Mouse (Mus musculus) liver, embryonic 13.5 days (tissue): Measurements from ENCODE around the gene Tomm34. TPM values are rescaled to one million over a fixed set of nuclear protein-coding genes. Genes with fewer than 3 reads are reported as not detected.

Experiments used
- ATAC-seq: fragments of 200-750 bp; cut with Nextera tagmentation; 2 replicates; pipeline ENCODE4 v1.8.0; 2017; ENCODE audit warnings: low read depth, mild to moderate bottlenecking, moderate number of reproducible peaks, moderate library complexity
- DNase-seq: peaks from one replicate; pipeline ENCODE4 v3.0.0; 2022
- H3K27ac ChIP-seq: fragments of 300-500 bp; sonication (generic); 2 replicates; pipeline ENCODE4 v1.5.1; 2015; ENCODE audit warnings: moderate library complexity, mild to moderate bottlenecking, inconsistent platforms
- H3K27me3 ChIP-seq: fragments of 300-500 bp; sonication (generic); 2 replicates; pipeline ENCODE4 v1.6.1; 2015; ENCODE audit warnings: mild to moderate bottlenecking, inconsistent platforms
- H3K36me3 ChIP-seq: fragments of 300-500 bp; sonication (generic); 2 replicates; pipeline ENCODE4 v1.6.1; 2015; ENCODE audit warnings: mild to moderate bottlenecking, inconsistent platforms
- H3K4me1 ChIP-seq: fragments of 300-500 bp; sonication (generic); replicated peaks from 2 replicates; pipeline ENCODE4 v1.6.1; 2015; ENCODE audit warnings: inconsistent platforms
- H3K4me2 ChIP-seq: fragments of 300-500 bp; sonication (generic); 2 replicates; pipeline ENCODE4 v1.6.1; 2015; ENCODE audit warnings: inconsistent platforms, mild to moderate bottlenecking, moderate library complexity
- H3K4me3 ChIP-seq: fragments of 300-500 bp; sonication (generic); replicated peaks from 2 replicates; pipeline ENCODE4 v1.5.1; 2015; ENCODE audit warnings: mild to moderate bottlenecking, inconsistent platforms
- H3K9ac ChIP-seq: fragments of 300-500 bp; sonication (generic); 2 replicates; pipeline ENCODE4 v1.6.1; 2015; ENCODE audit warnings: mild to moderate bottlenecking, inconsistent platforms
- H3K9me3 ChIP-seq: fragments of 300-500 bp; sonication (generic); replicated peaks from 2 replicates; pipeline ENCODE4 v1.6.1; 2016; ENCODE audit warnings: inconsistent platforms
- WGBS: fragments of 180-500 bp; shearing (Covaris S2); methylation state at CpG from one replicate; pipeline ENCODE4 v1.1.7; 2015; ENCODE audit not compliant: insufficient replicate concordance; 5-methylcytosine and 5-hydroxymethylcytosine counted together
- polyA plus RNA-seq: library from polyadenylated mRNA; unstranded; fragments of >200 nt; fragmentation: Nextera tagmentation; extraction: Ambion mirVana; gene quantifications from 2 replicates; pipeline ENCODE4 v1.2.1, GENCODE M21; 2015

Gene Tomm34
- polyA plus RNA-seq, 1 experiment from 2014 or later, result 26.1 TPM

DNA sequence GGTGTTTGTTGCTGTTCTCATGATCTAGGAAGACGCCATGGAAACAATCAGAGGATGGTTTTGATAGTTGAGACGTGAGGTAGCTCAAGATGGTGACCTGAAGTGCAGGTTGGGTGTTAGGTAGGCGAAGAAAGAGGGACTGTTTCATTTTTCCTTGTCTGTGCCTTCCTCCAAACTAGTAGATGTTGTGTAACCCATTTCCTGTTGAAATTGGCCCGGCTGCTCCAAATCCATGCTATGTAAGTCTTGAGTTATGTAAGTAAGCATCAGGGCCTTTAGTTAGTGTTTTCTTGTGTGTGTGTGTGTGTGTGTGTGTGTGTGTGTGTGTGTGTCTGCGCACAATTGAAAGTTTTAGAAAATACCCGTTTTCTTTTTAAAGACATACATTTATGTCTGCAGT lies 61.7 kb downstream of the Tomm34 start:
- DNase-seq, result no peak
- Histone ChIP-seq H3K9me3 (no peaks in the 10 kb centered on the region), H3K4me2 (no peak overlapping the region), H3K36me3 (peaks cover 36% of the 10 kb centered on the region), H3K4me1 (peaks cover 68% of the 10 kb centered on the region), H3K9ac (no peak overlapping the region), H3K27ac (no peak overlapping the region), H3K4me3 (no peak overlapping the region), H3K27me3 (no peaks in the 10 kb centered on the region)
- 65% methylated on average over 6 of the region's 6 CpGs for WGBS
- ATAC-seq, result no peak

DNA sequence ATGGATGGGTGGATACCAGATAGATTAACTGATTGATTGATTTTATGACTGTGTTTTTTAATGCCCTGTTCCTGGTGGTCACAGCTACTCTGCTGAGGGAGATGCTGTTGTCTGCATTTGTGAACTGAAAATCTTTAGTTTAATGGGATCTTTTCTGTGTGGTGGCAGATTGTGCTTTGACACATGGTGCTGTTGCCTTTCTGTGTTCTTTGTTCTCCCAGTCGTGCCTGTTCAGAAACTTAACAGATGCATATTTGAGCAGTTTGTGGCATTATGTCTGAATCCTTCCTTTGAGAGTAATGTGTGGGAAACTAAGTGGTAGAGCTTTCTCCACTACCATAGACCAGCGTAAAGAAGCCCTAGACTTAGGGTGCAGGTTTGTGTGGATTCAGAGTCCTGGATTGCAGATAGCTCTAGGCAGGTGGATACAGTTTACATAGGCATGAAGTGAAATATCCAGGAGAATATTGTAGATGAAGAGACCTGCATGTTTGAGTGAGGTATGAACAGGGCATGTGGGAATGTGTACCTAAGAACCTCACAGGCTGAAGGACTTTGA lies 62.9 kb downstream of the Tomm34 start:
- ATAC-seq (no peak), DNase-seq (no peak)
- peaks cover 79% of the 10 kb centered on the region for H3K4me1 ChIP-seq
- H3K27me3 ChIP-seq, result no peaks in the 10 kb centered on the region
- no peak overlapping the region for H3K4me3 ChIP-seq
- WGBS, result 75% methylated on average over 2 of the region's 2 CpGs
- no peak overlapping the region for H3K4me2 ChIP-seq
- H3K9me3 ChIP-seq, result no peaks in the 10 kb centered on the region
- H3K36me3 ChIP-seq, result peaks cover 25% of the 10 kb centered on the region
- no peak overlapping the region for H3K9ac ChIP-seq
- no peak overlapping the region for H3K27ac ChIP-seq

DNA sequence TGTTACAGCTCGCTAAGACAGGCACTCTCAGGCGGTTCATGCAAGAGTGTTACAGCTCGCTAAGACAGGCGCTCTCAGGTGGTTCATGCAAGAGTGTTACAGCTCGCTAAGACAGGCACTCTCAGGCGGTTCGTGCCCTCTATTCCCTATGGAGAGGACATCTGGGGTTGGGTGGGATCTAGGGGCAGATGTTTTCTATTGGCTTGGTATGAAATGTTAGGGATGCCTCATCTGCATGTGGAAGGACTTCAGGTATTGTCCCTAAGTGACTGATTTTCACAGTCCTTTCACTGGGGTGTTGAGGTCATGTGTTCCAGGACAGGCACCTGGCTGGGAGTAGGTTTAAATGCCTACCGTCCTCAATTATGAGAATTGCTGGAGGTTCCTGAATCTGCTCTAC lies 63.4 kb downstream of the Tomm34 start:
- H3K27me3 ChIP-seq, result no peaks in the 10 kb centered on the region
- WGBS, result 87% methylated on average over 8 of the region's 8 CpGs
- no peaks in the 10 kb centered on the region for H3K9me3 ChIP-seq
- no peak overlapping the region for H3K4me2 ChIP-seq
- peaks cover 19% of the 10 kb centered on the region for H3K36me3 ChIP-seq
- H3K27ac ChIP-seq, result no peak overlapping the region
- H3K4me3 ChIP-seq, result no peak overlapping the region
- no peak for DNase-seq
- no peak for ATAC-seq
- H3K4me1 ChIP-seq, result peaks cover 83% of the 10 kb centered on the region
- H3K9ac ChIP-seq, result no peak overlapping the region

DNA sequence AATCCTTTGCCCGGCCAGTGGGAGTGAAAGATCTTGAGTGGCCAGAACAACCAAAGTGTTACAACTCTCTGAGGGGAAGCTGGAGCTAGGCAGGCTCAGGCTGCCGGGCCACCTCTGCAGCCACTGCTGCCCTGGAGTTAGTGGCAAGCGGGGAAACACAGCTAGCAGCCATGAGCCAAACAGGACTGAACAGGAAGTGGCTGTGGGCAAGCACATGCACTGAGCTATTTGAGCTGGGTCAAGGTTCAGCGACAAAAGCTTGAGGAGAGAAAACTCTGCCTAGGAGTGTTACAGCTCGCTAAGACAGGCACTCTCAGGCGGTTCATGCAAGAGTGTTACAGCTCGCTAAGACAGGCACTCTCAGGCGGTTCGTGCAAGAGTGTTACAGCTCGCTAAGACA lies 64.0 kb downstream of the Tomm34 start:
- Histone ChIP-seq H3K27me3 (no peaks in the 10 kb centered on the region), H3K4me2 (0 out of 2 replicates have a peak overlapping the region, but pooled peaks have one; percentile 8), H3K27ac (peak overlapping the region; percentile 34; the same call in 1 of the 2 replicates), H3K4me1 (peaks cover 81% of the 10 kb centered on the region), H3K36me3 (peaks cover 13% of the 10 kb centered on the region), H3K9ac (no peak overlapping the region), H3K4me3 (no peak overlapping the region), H3K9me3 (no peaks in the 10 kb centered on the region)
- WGBS, result 36% methylated on average over 10 of the region's 10 CpGs
- DNase-seq (no peak), ATAC-seq (no peak)

DNA sequence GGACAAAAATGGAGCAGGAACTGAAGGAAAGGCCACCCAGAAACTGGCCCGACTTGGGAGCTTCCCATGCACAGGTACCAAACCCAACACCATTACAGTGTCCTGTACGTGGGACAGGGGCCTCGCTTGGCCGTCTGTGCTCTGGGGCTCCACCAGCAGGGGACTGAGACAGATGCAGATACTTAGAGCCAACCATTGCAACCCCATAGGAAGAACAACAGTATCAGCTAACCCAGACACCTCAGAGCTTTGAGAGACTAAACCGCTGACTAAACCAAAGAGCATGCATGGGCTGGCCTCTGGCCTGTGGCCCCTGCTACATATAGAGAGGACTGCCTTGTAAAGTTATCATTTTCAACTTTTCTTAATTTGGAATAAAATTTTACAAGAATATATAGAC lies 66.5 kb downstream of the Tomm34 start:
- H3K9ac ChIP-seq, result no peak overlapping the region
- ATAC-seq (no peak), DNase-seq (no peak)
- H3K36me3 ChIP-seq, result peaks cover 3% of the 10 kb centered on the region; the same call in 1 of the 2 replicates
- no peak overlapping the region for H3K27ac ChIP-seq
- WGBS, result 62% methylated on average over 5 of the region's 5 CpGs
- H3K27me3 ChIP-seq, result no peaks in the 10 kb centered on the region
- no peaks in the 10 kb centered on the region for H3K9me3 ChIP-seq
- peaks cover 69% of the 10 kb centered on the region for H3K4me1 ChIP-seq
- H3K4me2 ChIP-seq, result no peak overlapping the region
- no peak overlapping the region for H3K4me3 ChIP-seq

Other genes with a start within 250 kb of the Tomm34 start
- not detected in 2 replicates for gene Kcnk15, start 217.5 kb downstream of the Tomm34 start, polyA plus RNA-seq
- 0.13 and 0.15 TPM in 2 replicates for gene Rims4, start 152.5 kb downstream of the Tomm34 start, polyA plus RNA-seq
- 130 and 151 TPM in 2 replicates for gene Ywhab, start 76.2 kb downstream of the Tomm34 start, polyA plus RNA-seq
- gene Pabpc1l, start 45.7 kb downstream of the Tomm34 start, polyA plus RNA-seq, result 0.30 and 0.39 TPM in 2 replicates
- 14.8 and 17.9 TPM in 2 replicates for gene Stk4, start 847 bp downstream of the Tomm34 start, polyA plus RNA-seq
- gene Kcns1, start 99.9 kb upstream of the Tomm34 start, polyA plus RNA-seq, result not detected in 2 replicates
- gene Wfdc5, start 111.6 kb upstream of the Tomm34 start, polyA plus RNA-seq, result not detected in 2 replicates
- gene Wfdc12, start 119.4 kb upstream of the Tomm34 start, polyA plus RNA-seq, result not detected in 2 replicates
- not detected in 2 replicates for gene Wfdc15a, start 129.0 kb upstream of the Tomm34 start, polyA plus RNA-seq
- 0.34 TPM in 1 of 2 replicates, not detected in the other for gene Wfdc15b, start 150.5 kb upstream of the Tomm34 start, polyA plus RNA-seq
- not detected in 2 replicates for gene Svs2, start 167.3 kb upstream of the Tomm34 start, polyA plus RNA-seq
- not detected in 2 replicates for gene Svs3b, start 185.5 kb upstream of the Tomm34 start, polyA plus RNA-seq
- not detected in 2 replicates for gene Svs4, start 207.3 kb upstream of the Tomm34 start, polyA plus RNA-seq
- not detected in 2 replicates for gene Svs3a, start 218.1 kb upstream of the Tomm34 start, polyA plus RNA-seq
- gene Svs6, start 245.6 kb upstream of the Tomm34 start, polyA plus RNA-seq, result not detected in 2 replicates